Mouse (Mus musculus) midbrain, postnatal 0 days (tissue): ENCODE measurements around the gene Rfc5. TPM values are rescaled to one million over a fixed set of nuclear protein-coding genes. Genes with fewer than 3 reads are reported as not detected.
"Not testable (repeated sequence)": the region's sequence is repeated elsewhere in the genome, so short reads cannot be mapped to it uniquely, and the experiment has no call there.

Experiments used
- ATAC-seq: fragments of 200-750 bp; cut with Nextera tagmentation; 2 replicates; pipeline ENCODE4 v1.8.0; 2017; ENCODE audit warnings: moderate number of reproducible peaks, mild to moderate bottlenecking, moderate TSS enrichment, moderate library complexity; ENCODE audit not compliant: low FRiP score
- DNase-seq: peaks from one replicate; pipeline ENCODE4 v3.0.0-alpha.2; 2015; ENCODE audit warnings: low spot score
- H3K27ac ChIP-seq: fragments of 300-500 bp; sonication (generic); 2 replicates; pipeline ENCODE4 v1.5.1; 2014; ENCODE audit warnings: low read depth, mild to moderate bottlenecking, low read length, mixed read lengths
- H3K27me3 ChIP-seq: fragments of 300-500 bp; sonication (generic); 2 replicates; pipeline ENCODE4 v1.6.1; 2014; ENCODE audit warnings: low read length, control low read depth, mixed read lengths; ENCODE audit not compliant: insufficient read depth
- H3K36me3 ChIP-seq: fragments of 300-500 bp; sonication (generic); 2 replicates; pipeline ENCODE4 v1.6.1; 2014; ENCODE audit warnings: low read length, control low read depth, mixed read lengths; ENCODE audit not compliant: insufficient read depth
- H3K4me1 ChIP-seq: fragments of 300-500 bp; sonication (generic); 2 replicates; pipeline ENCODE4 v1.6.1; 2014; ENCODE audit warnings: mild to moderate bottlenecking, control low read depth, antibody characterized with exemption, low read length, mixed read lengths; ENCODE audit not compliant: insufficient read depth
- H3K4me2 ChIP-seq: fragments of 300-500 bp; sonication (generic); 2 replicates; pipeline ENCODE4 v1.6.1; 2014; ENCODE audit warnings: low read depth, mild to moderate bottlenecking, low read length, mixed read lengths; ENCODE audit not compliant: poor library complexity, severe bottlenecking
- H3K4me3 ChIP-seq: fragments of 300-500 bp; sonication (generic); 2 replicates; pipeline ENCODE4 v1.5.1; 2014; ENCODE audit warnings: low read depth, mild to moderate bottlenecking, low read length, moderate library complexity
- H3K9ac ChIP-seq: fragments of 300-500 bp; sonication (generic); replicated peaks from 2 replicates; pipeline ENCODE4 v1.6.1; 2014; ENCODE audit warnings: mild to moderate bottlenecking, low read length, moderate library complexity, mixed read lengths; ENCODE audit not compliant: poor library complexity, severe bottlenecking
- H3K9me3 ChIP-seq: fragments of 300-500 bp; sonication (generic); 2 replicates; pipeline ENCODE4 v1.6.1; 2016; ENCODE audit warnings: low read length, control low read depth
- CTCF ChIP-seq: IDR thresholded peaks from 2 replicates; pipeline ENCODE4 v1.5.1; 2016; ENCODE audit warnings: antibody characterized with exemption, mild to moderate bottlenecking
- WGBS: fragments of 180-500 bp; shearing (Covaris S2); extraction: QIAGEN DNeasy Blood & Tissue Kit; methylation state at CpG from one replicate; pipeline ENCODE4 v1.1.7; 2014; 5-methylcytosine and 5-hydroxymethylcytosine counted together
- polyA plus RNA-seq: library from polyadenylated mRNA; unstranded; fragments of >200 nt; fragmentation: Nextera tagmentation; extraction: Ambion mirVana; gene quantifications from 2 replicates; pipeline ENCODE4 v1.2.1, GENCODE M21; 2015
- total RNA-seq: library from RNA; depleted of rRNA; stranded (reverse); fragments of >200 nt; gene quantifications from 2 replicates; pipeline ENCODE4 v1.2.3, GENCODE M21; 2014

The Rfc5 gene
- total and polyA plus RNA-seq, 2 experiments from 2014 or later = 12.0 to 22.0 TPM

DNA sequence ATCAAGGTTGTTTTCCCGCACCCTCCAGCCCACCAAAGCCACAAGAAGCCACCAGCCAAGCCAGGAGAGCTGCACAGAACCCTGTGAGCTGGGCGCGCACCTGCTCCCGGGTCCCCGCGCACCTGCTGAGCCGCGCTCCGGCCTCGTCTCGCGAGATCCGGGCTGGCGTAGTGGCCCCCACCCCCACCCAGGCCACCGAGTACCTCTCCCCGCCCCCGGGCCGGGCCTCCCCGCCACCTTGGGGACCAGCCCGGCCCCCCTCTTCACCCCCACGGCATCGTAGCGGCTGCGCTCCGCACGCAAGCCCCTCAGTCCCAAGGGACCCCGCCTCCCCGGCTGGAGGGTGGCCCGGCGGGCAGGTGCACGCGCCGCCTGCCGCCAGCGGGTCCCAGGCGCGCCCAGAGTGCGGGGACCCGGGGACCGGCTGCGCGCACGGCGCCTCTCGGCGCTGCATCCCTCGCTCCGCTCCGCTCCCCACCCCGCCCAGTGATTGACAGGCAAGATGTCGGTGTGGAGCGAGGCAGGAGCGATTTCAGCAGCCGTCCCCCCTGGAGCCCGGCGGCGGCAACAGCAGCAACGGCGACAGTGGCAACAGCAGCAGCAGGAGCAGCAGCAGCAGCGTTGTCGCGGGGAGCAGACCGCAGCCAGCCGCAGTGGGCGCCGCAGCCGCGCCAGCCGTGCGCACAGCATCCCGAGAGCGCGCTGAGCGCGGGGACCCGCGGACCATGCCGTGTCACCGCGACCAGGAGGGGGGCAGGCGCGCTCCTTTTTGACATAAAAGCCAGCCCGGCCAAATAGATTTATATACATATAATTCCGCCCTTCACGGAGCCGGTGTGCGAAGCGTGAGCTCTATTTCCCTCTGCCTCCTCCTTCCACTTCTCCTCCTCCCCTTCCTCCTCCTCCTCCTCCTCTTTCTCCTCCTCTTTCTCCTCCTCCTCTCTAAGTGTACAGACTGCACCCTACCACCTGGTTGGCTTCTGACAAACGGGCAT is 25.0 kb upstream of the Rfc5 start, which contains the start of gene Ksr2:
TSS of gene Ksr2 (plus strand) at position 494 of the 995 bp plus-strand sequence.
- WGBS = under 1% methylated on average over 57 of the region's 89 CpGs

DNA sequence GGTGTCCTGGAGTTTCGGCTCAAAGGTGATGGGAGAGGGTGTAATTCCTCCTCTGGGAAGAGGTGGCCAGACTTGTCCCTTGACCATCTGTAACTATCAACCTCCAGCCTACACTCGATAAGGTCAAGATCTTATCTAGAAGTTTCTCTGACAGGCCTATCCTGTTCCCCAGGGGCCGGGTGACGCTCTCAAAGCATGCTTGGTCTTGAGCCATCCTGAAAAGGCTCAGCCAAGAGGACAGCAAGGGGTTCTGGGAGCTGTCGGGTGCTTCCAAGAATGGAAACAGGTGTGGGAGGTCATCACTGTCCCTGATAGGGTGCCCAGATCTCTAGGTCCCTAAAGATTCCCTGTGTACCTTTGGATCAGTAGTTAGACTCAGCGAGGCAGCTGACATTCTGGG is 20.5 kb upstream of the Rfc5 start:
- TF ChIP-seq CTCF = no peak
- no peak for ATAC-seq
- H3K4me2 ChIP-seq = no peak overlapping the region
- no peaks in the 10 kb centered on the region for H3K36me3 ChIP-seq
- H3K27ac ChIP-seq = no peak overlapping the region
- no peaks in the 10 kb centered on the region for H3K27me3 ChIP-seq
- H3K4me3 ChIP-seq = no peak overlapping the region
- no peaks in the 10 kb centered on the region for H3K9me3 ChIP-seq
- DNase-seq = no peak
- H3K4me1 ChIP-seq = no peaks in the 10 kb centered on the region
- H3K9ac ChIP-seq = no peak overlapping the region
- 74% methylated on average over 6 of the region's 6 CpGs for WGBS

More for the DNA sequence above, 25.0 kb upstream of the Rfc5 start, which contains the start of gene Ksr2:
- DNase-seq (peak; percentile 79), ATAC-seq (peak; percentile 88)
- no peaks in the 10 kb centered on the region for H3K27me3 ChIP-seq
- H3K9ac ChIP-seq = peak within 1 kb of the TSS; percentile 96
- no peaks in the 10 kb centered on the region for H3K36me3 ChIP-seq
- no peak for TF ChIP-seq CTCF
- H3K4me3 ChIP-seq = peak within 1 kb of the TSS; percentile 61
- H3K27ac ChIP-seq = peak within 1 kb of the TSS; percentile 98
- H3K4me2 ChIP-seq = peak within 1 kb of the TSS; percentile 77
- 0 out of 2 replicates have a peak, but pooled peaks cover 5% of the 10 kb centered on the region for H3K4me1 ChIP-seq
- no peaks in the 10 kb centered on the region for H3K9me3 ChIP-seq

DNA sequence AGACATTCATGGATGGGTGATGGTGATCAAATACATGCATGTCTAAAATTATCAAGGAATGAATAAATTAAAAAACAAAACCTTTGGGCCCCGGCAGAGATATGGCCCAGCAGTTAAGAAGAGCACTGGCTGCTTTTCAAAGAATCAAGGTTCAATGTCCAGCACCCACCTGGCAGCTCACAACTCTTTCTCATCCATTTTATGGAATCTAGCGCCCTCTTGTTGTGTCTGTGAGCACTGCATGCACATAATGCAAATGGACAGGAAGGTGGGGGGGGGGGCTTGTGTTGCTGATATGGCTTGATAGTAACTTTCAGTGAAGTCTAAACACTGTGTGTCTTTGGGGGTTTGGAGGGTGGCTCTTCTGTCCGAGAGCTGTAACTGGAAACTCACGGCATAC is 19.4 kb upstream of the Rfc5 start:
- H3K4me1 ChIP-seq = no peaks in the 10 kb centered on the region
- no peak overlapping the region for H3K4me2 ChIP-seq
- H3K9ac ChIP-seq = no peak overlapping the region
- WGBS = 78% methylated on average over 4 of the region's 4 CpGs
- H3K4me3 ChIP-seq = no peak overlapping the region
- no peak overlapping the region for H3K27ac ChIP-seq
- H3K9me3 ChIP-seq = no peaks in the 10 kb centered on the region
- peak; percentile 21 for DNase-seq
- peak; percentile 61 for TF ChIP-seq CTCF
- no peak for ATAC-seq
- H3K36me3 ChIP-seq = no peaks in the 10 kb centered on the region
- H3K27me3 ChIP-seq = no peaks in the 10 kb centered on the region

DNA sequence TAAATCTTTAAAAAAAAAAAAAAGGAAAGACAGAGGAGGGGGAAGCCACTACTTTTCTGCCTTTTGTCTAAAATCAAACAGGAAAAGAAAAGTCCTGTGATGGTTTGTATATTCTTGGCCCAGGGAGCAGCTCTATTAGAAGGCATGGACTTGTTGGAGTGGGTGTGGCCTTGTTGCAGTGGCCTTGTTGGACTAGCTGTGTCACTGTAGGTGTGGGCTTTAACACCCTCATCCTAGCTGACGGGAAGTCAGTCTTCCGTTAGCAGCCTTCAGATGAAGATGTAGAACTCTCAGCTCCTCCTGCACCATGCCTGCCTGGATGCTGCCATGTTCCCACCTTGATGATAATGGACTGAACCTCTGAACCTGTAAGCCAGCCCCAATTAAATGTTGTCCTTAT is 15.8 kb upstream of the Rfc5 start:
- H3K4me3 ChIP-seq, DNase-seq, H3K27me3 ChIP-seq, H3K4me1 ChIP-seq, H3K4me2 ChIP-seq, H3K9ac ChIP-seq, H3K27ac ChIP-seq, ATAC-seq, H3K36me3 ChIP-seq, H3K9me3 ChIP-seq: not testable (repeated sequence)
- WGBS = 92% methylated on average over 2 of the region's 2 CpGs

DNA sequence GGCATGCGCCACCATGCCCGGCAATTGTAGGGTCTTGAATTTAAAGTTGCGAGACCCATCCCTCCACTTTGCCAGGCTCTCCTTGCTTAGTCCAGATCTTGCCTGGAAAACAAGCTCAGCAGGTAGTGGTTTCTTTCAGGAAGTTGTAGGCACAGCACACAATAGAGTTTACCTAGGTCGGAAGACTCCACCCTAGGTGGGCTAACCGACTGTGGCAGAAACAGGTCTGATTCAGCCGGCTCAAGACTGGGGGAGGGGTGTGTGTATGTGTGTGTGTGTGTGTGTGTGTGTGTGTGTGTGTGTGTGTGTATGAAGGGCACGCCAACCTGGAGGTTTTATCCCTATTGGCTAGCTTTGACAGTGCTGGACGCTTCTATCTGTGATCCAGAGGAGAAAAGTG is 14.8 kb upstream of the Rfc5 start:
- ATAC-seq = no peak

DNA sequence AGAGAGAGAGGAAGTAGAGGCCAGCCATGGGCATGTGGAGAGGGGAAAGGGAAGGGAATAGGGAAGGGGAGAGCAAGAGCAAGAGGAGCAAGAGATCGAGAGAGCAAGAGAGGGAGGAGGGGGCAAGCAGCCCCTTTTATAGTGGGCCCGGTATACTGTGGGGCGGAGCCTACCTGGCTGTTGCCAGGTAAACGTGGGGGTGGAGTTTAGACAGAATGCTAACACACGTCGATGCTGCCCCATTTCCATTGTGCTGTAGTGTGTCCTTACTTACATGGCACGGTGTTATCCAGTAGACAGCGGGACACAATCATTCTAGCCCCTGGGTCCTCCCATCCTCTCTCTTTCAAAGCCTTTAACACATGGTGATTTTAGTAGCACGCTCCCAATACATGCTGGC is 10.4 kb upstream of the Rfc5 start:
- no peaks in the 10 kb centered on the region for H3K27me3 ChIP-seq
- no peak overlapping the region for H3K4me2 ChIP-seq
- WGBS = 79% methylated on average over 9 of the region's 9 CpGs
- no peak for TF ChIP-seq CTCF
- no peak overlapping the region for H3K27ac ChIP-seq
- DNase-seq (no peak), ATAC-seq (no peak)
- no peak overlapping the region for H3K4me3 ChIP-seq
- H3K9me3 ChIP-seq = no peaks in the 10 kb centered on the region
- no peaks in the 10 kb centered on the region for H3K4me1 ChIP-seq
- H3K36me3 ChIP-seq = no peaks in the 10 kb centered on the region
- no peak overlapping the region for H3K9ac ChIP-seq

More for the DNA sequence above, 14.8 kb upstream of the Rfc5 start:
- no peak for DNase-seq
- no peak overlapping the region for H3K27ac ChIP-seq
- H3K4me2 ChIP-seq = no peak overlapping the region
- H3K4me1 ChIP-seq = no peaks in the 10 kb centered on the region
- H3K36me3 ChIP-seq = no peaks in the 10 kb centered on the region
- TF ChIP-seq CTCF = no peak
- no peaks in the 10 kb centered on the region for H3K9me3 ChIP-seq
- H3K9ac ChIP-seq = no peak overlapping the region
- H3K4me3 ChIP-seq = no peak overlapping the region
- no peaks in the 10 kb centered on the region for H3K27me3 ChIP-seq
- 88% methylated on average over 8 of the region's 8 CpGs for WGBS
